Mouse (Mus musculus) cerebellum, adult 8-10 months (tissue): ENCODE measurements around the gene Gm28038.

Experiments used
- DNase-seq: peaks from one replicate; pipeline ENCODE4 v3.0.0; 2022

The Gm28038 gene

DNA sequence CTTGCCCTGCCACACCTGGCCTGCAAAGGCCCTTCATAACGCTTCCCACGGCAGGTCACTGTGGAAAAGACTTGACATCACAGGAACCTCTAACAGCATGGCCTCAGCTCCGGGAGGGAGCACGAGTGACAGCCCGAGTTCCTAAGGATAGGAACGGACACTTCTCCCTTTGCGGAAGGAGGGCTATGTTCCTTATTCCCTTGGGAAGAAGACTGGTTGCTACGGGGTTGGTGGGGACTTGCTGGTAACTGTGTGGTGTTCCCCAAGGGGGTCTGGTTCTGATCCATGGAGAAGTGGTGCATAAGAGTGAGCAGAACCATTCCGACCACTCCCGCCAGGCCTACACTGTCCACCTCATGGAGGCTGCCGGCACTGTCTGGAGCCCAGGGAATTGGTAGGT is at the start of gene Gm28038:
TSS of gene Gm28038 (plus strand) at position 301 of the 400 bp plus-strand sequence.
- DNase-seq: no peak

GRCm38 (mm10) chr2:30235593-30235992 is 45.2 kb upstream of the Gm28038 start:
- no peak for DNase-seq

DNA sequence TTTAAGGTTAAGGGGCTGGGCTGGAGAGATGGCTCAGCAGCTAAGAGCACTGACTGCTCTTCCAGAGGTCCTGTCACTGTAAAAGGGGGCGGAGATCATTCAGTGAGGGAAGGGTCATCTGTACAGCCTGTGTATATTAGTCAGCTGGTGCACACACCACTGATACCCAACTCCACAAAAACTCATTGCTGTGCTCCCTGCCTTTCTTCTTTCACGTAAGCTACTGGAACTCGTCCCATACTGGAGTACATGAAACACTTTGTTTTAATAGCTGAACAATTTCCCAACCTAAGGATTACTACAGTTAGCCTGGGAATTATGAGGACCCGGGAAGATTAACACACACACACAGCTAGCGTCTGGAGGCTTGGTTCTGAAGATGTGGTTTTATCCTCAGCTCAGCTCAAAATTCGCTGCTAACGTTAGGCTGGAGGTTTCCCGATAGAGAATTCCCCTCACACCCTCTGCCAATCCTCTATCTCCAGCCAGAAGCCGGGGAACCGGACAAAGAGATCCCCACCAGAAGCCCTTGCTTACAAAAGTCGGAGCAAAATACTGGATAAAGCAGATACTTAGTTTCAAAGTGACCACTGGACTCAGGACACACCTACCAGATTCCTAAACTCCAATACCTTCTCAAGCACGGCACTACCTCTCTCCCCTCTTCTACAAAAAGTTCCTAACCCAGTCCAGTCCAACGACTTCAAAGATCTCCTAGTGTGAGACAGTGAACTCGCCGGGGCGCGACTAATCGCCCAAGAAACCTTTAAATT is 44.2 kb upstream of the Gm28038 start:
- DNase-seq: no peak

DNA sequence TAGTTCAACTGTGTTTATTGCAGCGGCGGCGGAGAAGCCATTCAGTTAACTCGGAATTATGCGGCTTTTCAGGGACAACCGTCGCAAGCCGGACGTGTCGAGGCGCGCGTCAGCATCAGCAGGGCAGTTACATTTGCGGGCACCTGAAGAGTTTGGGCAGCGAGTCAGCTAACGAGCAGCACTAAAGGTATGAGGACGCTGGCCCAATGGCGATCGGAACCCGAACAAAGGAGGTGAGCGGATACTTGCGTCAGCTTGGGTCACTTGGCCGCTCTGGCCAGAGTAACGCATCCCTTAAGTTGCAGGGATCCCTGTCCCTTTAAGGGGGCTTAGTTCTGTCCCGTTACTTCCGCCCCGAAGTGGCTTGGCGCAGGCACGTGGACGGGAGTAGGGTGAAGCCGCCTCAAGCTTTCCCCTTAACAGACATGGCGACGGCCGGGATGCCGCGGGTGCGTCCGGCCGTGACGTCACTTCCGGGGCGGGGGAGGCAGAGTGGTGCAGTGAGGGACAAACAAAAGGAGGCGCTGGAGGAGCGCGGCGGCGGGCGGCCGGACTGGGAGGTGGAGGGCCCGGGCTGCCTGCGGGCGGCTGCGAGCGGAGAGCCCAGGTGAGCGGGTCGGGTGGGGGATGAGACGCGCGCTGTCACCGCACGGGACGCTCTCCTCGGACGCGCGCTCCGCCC is 43.5 kb upstream of the Gm28038 start, which contains the start of gene Lrrc8a:
TSS of gene Lrrc8a (plus strand) at position 517 of the 682 bp plus-strand sequence.
- peak; percentile 99 for DNase-seq

DNA sequence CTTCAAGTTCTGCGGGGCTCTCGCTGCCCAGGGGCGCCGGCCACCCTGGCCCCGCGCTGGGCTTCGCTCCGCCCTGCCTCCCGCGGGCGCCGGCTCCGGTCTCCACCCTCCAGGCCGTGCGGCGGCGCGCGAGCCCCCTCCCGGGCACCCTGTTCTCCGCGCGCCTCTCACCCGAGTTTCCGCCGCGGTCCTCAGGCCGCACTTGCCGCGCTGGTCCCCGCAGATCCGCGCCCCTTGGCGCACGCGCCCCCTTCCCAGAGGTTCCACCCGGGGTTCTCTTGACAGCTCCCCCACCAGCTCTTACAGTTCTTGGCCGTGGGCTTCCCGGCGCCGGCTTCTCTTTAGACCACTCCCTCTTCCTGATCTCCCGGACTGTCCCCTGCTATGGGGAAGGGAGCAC is 43.0 kb upstream of the Gm28038 start:
- no peak for DNase-seq

- DNase-seq: no peak
These were observed 41.9 kb upstream of the Gm28038 start for GRCm38 (mm10) chr2:30238906-30239465.

DNA sequence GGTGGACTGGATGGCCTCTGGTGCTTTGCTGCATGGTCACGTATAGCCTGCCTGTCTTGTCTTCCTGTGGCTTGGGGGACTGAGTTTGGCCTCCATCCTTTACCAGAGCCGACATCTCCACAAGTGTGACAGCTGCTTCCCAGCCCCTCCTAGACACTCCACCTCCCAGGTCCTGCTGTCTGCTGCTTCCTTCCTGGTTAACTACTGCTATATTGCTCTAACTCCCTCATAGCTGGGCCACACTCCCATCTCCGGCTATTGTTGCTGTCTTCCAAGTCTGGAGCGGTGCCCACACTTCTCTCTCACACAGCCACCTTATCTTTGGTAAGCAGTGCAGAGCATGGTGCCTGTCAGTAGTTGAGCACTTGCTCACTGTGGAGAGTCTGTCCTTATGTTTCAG is 41.1 kb upstream of the Gm28038 start:
- peak; percentile 20 for DNase-seq

- no peak for DNase-seq
These were observed 40.6 kb upstream of the Gm28038 start, which contains the start of gene Gm28035 for GRCm38 (mm10) chr2:30240267-30240666. Gene Gm28035, plus strand, starts transcription at chr2:30240567.

DNA sequence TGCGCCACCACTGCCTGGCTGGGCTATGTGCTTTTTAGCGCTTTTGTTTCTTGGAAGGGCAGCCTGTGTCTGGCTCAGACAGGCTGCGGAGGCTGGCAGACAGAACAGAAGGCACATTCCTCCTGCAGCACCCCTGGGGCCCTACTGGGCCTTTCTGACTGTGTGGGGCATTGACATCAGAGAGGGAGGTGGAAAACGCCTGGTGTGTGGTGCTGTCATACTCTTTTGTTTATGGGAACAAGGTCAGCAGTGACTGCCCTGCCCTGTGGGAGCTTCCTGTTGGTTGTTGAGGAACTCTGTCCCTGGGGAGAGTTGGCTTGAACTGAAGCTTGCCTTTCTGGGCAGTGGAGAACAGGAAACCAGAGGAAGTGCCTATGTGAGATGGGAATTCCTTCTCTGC is 38.3 kb upstream of the Gm28038 start:
- DNase-seq: peak; percentile 64

DNA sequence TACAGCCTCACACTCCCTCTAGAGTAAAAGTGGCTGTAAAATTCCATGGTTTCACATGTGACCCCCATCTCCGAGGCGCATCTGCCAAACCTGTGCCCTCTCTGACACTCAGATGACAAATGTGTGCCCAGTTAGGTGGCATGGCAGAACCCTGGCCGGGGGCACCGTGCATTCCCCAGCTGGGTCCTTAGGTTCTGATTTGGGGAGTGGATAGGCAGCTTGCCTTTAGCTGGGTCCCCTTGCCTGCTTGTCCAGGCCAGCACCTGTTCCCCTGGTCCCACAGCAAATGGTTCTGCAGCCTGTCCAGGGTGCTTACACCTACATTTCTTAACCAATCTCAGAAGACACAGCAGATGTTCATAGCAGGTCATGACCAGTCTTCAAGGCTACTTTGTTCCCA is 37.5 kb upstream of the Gm28038 start:
- no peak for DNase-seq

DNA sequence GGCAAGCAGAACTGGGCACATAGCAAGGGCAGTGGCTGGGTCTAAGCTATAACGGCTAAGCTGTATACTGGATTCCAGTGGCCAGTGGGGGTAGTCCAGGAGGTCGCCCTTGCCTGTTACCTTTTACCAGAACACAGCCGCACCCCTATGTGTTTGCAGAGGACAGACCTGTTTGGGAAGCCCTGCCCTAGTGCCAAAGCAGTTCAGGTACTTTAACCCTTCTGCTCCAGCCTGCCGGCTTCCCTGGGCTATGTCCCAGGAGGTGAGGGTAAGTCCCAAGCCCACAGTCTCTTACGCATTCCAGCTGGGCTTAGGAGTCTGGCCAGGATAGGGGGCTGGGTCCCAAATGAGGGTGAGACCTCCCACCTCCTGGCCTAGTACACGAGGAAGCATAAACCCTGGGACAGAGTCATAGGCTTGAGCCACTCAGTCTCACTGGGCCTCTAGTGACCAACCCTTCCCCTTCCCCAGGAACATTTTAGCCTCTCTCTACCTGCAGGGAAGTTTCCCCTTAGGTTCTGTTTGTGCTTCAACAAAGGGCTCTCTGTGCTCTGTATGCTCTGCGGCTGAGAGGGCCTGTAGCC is 36.2 kb upstream of the Gm28038 start:
- no peak for DNase-seq

- no peak for DNase-seq
These were observed 33.8 kb upstream of the Gm28038 start for GRCm38 (mm10) chr2:30247036-30247435.

- DNase-seq: no peak
These were observed 33.2 kb upstream of the Gm28038 start for GRCm38 (mm10) chr2:30247681-30248080.

- no peak for DNase-seq
These were observed 31.7 kb upstream of the Gm28038 start for GRCm38 (mm10) chr2:30249182-30249581.

DNA sequence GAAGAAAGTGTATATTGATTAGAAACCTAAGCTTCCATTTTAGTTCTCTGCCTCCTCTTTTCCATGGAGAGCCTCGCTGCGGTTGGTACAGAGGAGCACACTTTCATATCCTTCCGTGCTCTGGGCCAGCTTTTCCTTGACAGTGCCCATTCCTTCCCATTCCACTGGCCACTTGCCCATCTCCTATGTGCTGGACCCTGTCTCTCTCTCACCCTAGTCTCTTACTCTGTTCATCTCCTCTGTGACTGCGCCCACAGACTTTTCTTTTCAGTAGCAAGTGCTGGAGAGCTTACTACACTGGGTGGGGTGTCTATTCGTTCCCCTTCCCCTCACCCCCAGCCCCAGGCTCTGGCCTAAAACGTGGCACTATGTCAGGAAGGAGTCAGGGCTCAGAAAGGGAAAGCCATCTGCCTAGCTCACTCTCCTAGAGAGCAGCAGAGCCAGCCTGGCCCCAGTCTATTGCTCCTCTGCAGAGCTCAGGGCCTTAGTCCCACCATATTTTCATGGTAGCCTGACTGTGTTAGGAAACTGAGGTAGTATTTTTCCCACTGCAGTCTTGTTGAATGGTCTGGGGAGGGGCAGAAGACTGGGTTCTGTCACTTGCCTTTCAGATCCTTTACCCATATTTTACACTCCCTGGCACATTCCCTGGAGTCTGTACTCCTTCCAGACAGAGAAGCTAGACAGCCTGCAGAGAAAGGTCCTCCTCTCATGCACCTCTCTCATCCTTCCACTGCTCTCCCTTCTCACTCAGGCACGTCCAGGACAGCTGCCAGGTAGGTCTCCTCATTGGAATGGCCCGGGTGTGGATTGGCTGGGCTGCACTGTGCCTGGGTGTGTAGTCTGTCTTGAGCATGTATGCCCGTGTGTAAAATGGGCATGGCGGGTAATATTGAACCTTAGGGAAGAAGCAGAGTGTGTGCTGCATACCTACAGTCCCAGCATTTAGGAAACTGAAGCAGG is 30.4 kb upstream of the Gm28038 start:
- no peak for DNase-seq

- no peak for DNase-seq
These were observed 29.3 kb upstream of the Gm28038 start for GRCm38 (mm10) chr2:30251417-30252104.

DNA sequence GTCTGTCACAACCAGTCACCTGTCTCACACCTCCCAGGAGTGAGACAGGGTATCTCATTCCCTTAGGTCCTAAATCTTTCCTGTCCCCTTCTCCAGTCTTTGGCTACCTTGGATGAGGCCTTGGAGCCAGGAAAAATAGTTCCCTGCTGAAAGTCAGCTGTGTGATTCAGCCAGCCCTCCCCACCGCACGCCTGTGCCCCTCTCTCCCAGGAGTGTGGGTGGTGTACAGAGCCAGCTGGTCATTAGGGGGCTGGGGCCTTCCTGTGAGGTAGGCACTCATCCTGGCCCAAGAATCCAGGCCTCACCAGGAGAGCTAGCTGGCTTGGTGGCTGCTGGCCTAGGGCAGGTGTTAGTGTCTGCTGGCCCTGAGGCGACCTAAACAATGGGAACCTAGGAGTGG is 28.3 kb upstream of the Gm28038 start:
- DNase-seq: no peak

DNA sequence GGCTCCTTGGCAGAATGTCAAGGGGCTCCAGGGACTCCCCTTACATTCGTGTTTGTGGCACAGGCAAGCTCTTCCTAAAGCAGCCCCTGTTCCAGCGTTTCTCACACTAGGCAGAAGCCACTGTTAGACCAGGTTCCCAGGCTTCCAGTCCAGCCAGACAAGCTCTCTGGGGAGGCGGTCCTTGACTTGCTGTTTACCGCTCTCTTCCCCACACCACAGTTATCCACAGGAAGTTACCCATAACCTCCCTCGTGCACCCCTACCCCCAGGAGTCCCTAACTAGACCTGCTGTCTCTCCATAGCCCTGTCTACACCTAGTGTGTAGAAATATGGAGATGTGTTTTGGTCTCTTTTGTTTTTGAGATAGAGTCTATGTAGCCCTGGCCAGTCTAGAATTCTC is 27.0 kb upstream of the Gm28038 start:
- no peak for DNase-seq

DNA sequence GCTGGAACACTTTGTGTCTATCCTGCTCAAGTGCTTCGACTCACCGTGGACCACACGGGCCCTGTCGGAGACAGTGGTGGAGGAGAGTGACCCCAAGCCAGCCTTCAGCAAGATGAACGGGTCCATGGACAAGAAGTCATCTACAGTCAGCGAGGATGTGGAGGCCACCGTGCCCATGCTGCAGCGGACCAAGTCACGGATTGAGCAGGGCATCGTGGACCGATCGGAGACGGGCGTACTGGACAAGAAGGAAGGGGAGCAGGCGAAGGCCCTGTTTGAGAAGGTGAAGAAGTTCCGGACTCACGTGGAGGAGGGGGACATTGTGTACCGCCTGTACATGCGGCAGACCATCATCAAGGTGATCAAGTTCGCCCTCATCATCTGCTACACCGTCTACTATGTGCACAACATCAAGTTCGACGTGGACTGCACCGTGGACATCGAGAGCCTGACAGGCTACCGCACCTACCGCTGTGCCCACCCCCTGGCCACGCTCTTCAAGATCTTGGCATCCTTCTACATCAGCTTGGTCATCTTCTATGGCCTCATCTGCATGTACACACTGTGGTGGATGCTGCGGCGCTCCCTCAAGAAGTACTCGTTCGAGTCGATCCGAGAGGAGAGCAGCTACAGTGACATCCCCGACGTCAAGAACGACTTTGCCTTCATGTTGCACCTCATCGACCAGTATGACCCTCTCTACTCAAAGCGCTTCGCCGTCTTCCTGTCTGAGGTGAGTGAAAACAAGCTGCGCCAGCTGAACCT is 25.0 kb upstream of the Gm28038 start:
- DNase-seq: no peak

DNA sequence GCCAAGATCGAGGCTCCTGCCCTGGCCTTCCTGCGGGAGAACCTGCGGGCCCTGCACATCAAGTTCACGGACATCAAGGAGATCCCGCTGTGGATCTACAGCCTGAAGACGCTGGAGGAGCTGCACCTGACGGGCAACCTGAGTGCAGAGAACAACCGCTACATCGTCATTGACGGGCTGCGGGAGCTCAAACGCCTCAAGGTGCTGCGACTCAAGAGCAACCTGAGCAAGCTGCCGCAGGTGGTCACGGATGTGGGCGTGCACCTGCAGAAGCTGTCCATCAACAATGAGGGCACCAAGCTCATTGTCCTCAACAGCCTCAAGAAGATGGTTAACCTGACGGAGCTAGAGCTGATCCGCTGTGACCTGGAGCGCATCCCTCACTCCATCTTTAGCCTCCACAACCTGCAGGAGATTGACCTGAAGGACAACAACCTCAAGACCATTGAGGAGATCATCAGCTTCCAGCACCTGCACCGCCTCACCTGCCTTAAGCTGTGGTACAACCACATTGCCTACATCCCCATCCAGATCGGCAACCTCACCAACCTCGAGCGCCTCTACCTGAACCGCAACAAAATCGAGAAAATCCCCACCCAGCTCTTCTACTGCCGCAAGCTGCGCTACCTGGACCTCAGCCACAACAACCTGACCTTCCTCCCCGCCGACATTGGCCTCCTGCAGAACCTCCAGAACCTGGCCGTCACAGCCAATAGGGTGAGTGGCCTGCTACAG is 24.1 kb upstream of the Gm28038 start:
- no peak for DNase-seq
